Mouse (Mus musculus) liver, embryonic 13.5 days (tissue): ENCODE data around the gene Nhsl1. TPM values are rescaled to one million over a fixed set of nuclear protein-coding genes. Genes with fewer than 3 reads are reported as not detected.

Source experiments
- ATAC-seq: fragments of 200-750 bp; cut with Nextera tagmentation; 2 replicates; pipeline ENCODE4 v1.8.0; 2017; ENCODE audit warnings: low read depth, mild to moderate bottlenecking, moderate number of reproducible peaks, moderate library complexity
- DNase-seq: peaks from one replicate; pipeline ENCODE4 v3.0.0; 2022
- H3K27ac ChIP-seq: fragments of 300-500 bp; sonication (generic); 2 replicates; pipeline ENCODE4 v1.5.1; 2015; ENCODE audit warnings: moderate library complexity, mild to moderate bottlenecking, inconsistent platforms
- H3K27me3 ChIP-seq: fragments of 300-500 bp; sonication (generic); 2 replicates; pipeline ENCODE4 v1.6.1; 2015; ENCODE audit warnings: mild to moderate bottlenecking, inconsistent platforms
- H3K36me3 ChIP-seq: fragments of 300-500 bp; sonication (generic); 2 replicates; pipeline ENCODE4 v1.6.1; 2015; ENCODE audit warnings: mild to moderate bottlenecking, inconsistent platforms
- H3K4me1 ChIP-seq: fragments of 300-500 bp; sonication (generic); replicated peaks from 2 replicates; pipeline ENCODE4 v1.6.1; 2015; ENCODE audit warnings: inconsistent platforms
- H3K4me2 ChIP-seq: fragments of 300-500 bp; sonication (generic); 2 replicates; pipeline ENCODE4 v1.6.1; 2015; ENCODE audit warnings: inconsistent platforms, mild to moderate bottlenecking, moderate library complexity
- H3K4me3 ChIP-seq: fragments of 300-500 bp; sonication (generic); replicated peaks from 2 replicates; pipeline ENCODE4 v1.5.1; 2015; ENCODE audit warnings: mild to moderate bottlenecking, inconsistent platforms
- H3K9ac ChIP-seq: fragments of 300-500 bp; sonication (generic); 2 replicates; pipeline ENCODE4 v1.6.1; 2015; ENCODE audit warnings: mild to moderate bottlenecking, inconsistent platforms
- H3K9me3 ChIP-seq: fragments of 300-500 bp; sonication (generic); replicated peaks from 2 replicates; pipeline ENCODE4 v1.6.1; 2016; ENCODE audit warnings: inconsistent platforms
- WGBS: fragments of 180-500 bp; shearing (Covaris S2); methylation state at CpG from one replicate; pipeline ENCODE4 v1.1.7; 2015; ENCODE audit not compliant: insufficient replicate concordance; 5-methylcytosine and 5-hydroxymethylcytosine counted together
- polyA plus RNA-seq: library from polyadenylated mRNA; unstranded; fragments of >200 nt; fragmentation: Nextera tagmentation; extraction: Ambion mirVana; gene quantifications from 2 replicates; pipeline ENCODE4 v1.2.1, GENCODE M21; 2015

Gene Nhsl1
- polyA plus RNA-seq, 1 experiment from 2014 or later = 0.50 TPM

DNA sequence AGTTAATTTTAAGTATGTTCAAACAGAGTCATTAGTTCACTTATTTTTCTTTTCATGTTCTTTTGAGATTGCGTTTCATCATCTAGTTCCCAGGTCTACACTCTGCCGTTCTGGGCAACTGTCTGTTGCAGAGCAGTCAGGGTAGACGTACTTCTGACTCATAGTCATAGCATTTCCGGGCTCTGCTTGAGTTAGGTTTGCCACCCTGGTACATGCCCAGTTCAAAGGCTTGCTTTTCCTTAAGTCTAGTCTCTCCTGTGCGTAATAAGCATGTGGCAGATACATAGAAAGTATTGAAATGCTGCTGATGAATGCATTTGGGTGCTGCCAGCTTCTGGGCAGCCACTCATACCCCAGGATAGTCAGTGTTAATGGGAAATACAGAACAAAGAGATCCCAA lies 152.9 kb downstream of the Nhsl1 start:
- Histone ChIP-seq H3K4me1 (0 out of 2 replicates have a peak, but pooled peaks cover 3% of the 10 kb centered on the region), H3K4me2 (no peak overlapping the region), H3K27ac (no peak overlapping the region), H3K9me3 (no peaks in the 10 kb centered on the region), H3K9ac (no peak overlapping the region), H3K4me3 (no peak overlapping the region), H3K36me3 (no peaks in the 10 kb centered on the region), H3K27me3 (0 out of 2 replicates have a peak, but pooled peaks cover 3% of the 10 kb centered on the region)
- no peak for DNase-seq
- 71% methylated on average over 5 of the region's 5 CpGs for WGBS
- no peak for ATAC-seq

DNA sequence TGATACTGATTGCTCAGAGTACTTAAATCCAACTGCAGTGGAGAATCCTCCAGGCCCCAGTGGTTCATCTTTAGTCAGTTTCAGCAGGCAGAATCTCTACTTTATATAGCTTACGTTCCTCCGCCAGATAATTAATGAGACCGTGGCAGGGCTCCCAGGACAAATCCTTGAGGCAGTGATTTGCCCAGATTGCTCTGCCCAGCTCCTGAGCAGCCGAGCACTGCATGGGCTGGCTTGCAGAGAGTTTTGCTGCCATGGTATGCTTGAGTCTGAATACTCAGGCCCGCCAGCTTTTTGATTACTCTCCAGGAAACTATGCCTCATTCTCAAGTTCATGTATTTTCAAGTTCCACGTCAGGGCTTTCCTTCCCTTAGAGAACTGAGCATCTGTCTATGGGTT lies 156.3 kb downstream of the Nhsl1 start:
- H3K4me1 ChIP-seq = no peaks in the 10 kb centered on the region
- H3K9me3 ChIP-seq = no peaks in the 10 kb centered on the region
- H3K4me2 ChIP-seq = no peak overlapping the region
- H3K27ac ChIP-seq = no peak overlapping the region
- whole genome bisulfite sequencing = 75% methylated on average over 6 of the region's 6 CpGs
- H3K4me3 ChIP-seq = no peak overlapping the region
- no peak overlapping the region for H3K9ac ChIP-seq
- H3K27me3 ChIP-seq = no peaks in the 10 kb centered on the region
- ATAC-seq (no peak), DNase-seq (no peak)
- no peaks in the 10 kb centered on the region for H3K36me3 ChIP-seq

DNA sequence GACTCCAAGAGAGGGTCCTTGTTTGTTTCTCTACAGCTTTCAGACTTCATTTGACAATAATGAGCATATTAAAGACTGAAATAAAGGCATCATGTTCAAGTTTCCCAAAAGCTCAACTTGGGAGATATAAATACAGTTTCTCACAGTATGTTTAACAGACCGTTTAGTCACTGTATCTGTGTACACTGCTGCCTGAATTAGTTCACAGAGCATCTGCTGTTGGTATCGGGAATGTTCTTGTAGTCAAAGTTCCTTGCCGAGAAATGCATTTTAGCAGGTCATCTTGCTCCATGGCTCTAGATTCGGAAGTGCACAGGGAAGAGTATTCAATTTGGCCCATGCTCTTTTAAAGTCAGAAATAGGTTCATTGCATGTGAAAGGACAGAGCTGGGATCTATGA lies 159.5 kb downstream of the Nhsl1 start:
- Histone ChIP-seq H3K27ac (no peak overlapping the region), H3K4me1 (no peaks in the 10 kb centered on the region), H3K27me3 (no peaks in the 10 kb centered on the region), H3K9ac (no peak overlapping the region), H3K36me3 (no peaks in the 10 kb centered on the region), H3K4me3 (no peak overlapping the region), H3K9me3 (no peaks in the 10 kb centered on the region), H3K4me2 (no peak overlapping the region)
- ATAC-seq (no peak), DNase-seq (no peak)
- WGBS = 69% methylated on average over 4 of the region's 4 CpGs

DNA sequence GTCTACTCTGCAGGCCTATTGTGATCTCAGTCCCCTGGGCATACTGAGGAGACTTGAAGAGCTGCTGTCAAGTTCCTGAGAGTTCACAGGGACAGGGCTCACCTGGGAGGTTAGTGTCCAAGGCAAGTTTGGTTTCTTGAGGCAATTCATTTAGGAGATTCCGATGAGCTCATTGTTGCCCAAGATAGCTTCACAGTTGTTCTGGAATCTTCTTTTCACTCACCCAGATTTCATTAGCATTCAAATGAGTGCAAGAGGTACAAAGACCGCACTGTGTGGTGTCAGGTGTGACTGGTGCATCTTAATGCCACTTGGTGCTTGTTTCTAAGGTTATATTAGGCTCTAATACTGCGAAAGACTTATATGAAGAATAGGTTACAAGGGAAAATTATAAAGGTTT lies 160.5 kb downstream of the Nhsl1 start:
- DNase-seq (no peak), ATAC-seq (no peak)
- Histone ChIP-seq H3K27ac (no peak overlapping the region), H3K4me1 (no peaks in the 10 kb centered on the region), H3K36me3 (no peaks in the 10 kb centered on the region), H3K27me3 (no peaks in the 10 kb centered on the region), H3K4me3 (no peak overlapping the region), H3K9ac (no peak overlapping the region), H3K9me3 (no peaks in the 10 kb centered on the region), H3K4me2 (no peak overlapping the region)
- 75% methylated on average over 3 of the region's 3 CpGs for WGBS

DNA sequence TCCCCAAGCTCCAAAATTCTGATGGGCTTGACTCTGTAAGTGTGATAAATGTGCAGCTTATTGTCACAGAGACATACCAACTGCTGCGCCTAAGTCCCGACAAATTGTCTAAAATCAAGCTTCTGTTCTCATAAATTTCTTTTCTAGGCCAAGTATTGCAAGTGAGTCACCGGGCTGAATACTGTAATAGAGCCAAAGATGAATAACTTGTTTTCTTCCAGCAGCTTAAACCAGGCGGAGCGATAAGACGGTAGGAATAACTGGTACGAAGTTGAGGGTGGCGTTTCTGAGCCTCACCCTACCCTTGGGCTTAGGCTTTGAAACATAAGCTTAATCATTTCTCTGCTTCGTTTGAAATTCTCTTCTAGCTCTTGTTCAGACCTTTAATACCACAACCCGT lies 162.1 kb downstream of the Nhsl1 start:
- no peak overlapping the region for H3K4me2 ChIP-seq
- H3K27ac ChIP-seq = no peak overlapping the region
- H3K4me3 ChIP-seq = no peak overlapping the region
- no peaks in the 10 kb centered on the region for H3K9me3 ChIP-seq
- DNase-seq (no peak), ATAC-seq (no peak)
- H3K36me3 ChIP-seq = no peaks in the 10 kb centered on the region
- no peaks in the 10 kb centered on the region for H3K27me3 ChIP-seq
- H3K4me1 ChIP-seq = no peaks in the 10 kb centered on the region
- 79% methylated on average over 10 of the region's 10 CpGs for WGBS
- no peak overlapping the region for H3K9ac ChIP-seq

DNA sequence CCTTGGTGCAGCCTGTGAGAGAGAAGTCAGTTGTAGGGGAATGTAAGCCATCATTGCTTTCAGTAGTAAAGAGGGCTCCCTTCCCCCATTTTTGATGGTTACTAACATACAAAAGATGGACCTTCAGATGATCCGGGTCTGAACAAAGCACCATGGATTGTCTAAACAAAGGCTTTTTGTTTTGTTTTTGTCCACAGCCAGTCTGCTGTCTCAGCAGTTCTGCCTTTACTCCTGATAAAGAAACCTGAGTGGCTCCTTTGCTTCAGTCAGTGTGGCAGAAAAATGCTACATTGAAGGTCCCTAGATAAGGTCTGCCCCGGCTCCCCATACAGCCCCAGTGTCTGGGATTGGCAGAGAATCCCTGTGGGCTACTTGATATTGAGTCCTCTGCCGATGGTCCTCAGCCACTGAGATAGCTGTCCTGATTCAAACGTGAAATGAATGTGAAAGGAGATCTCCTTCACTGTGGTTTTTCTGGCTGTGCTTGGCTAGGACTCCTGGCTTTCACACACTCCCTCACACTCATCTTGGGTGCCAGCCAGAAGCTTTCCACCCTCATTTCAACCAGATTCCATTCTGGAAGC lies 163.9 kb downstream of the Nhsl1 start:
- H3K9me3 ChIP-seq = no peaks in the 10 kb centered on the region
- no peak for DNase-seq
- no peaks in the 10 kb centered on the region for H3K36me3 ChIP-seq
- H3K4me2 ChIP-seq = no peak overlapping the region
- ATAC-seq = no peak
- 35% methylated on average over 4 of the region's 4 CpGs for WGBS
- no peak overlapping the region for H3K27ac ChIP-seq
- H3K27me3 ChIP-seq = no peaks in the 10 kb centered on the region
- no peaks in the 10 kb centered on the region for H3K4me1 ChIP-seq
- H3K9ac ChIP-seq = no peak overlapping the region
- no peak overlapping the region for H3K4me3 ChIP-seq

DNA sequence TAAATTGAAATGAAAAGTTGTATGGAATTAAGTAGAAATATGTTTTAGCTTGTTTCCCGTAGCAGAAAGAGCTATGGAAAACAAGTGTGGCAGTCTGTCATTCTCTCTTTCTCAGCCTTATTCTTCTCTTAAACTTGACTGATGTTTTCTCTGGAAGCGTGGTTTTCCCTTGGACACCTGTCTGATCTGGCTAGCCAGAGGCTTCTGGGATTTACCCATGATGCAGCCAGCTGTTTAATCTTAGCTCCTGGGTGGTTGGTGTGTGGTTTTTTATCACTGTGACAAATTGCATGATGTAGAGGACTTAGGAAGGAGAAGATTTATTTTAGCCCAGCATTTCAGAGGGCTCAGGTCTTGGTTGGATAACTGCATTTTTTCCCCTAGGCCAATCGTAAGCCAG lies 164.9 kb downstream of the Nhsl1 start:
- WGBS = 58% methylated on average over 3 of the region's 3 CpGs
- H3K9ac ChIP-seq = no peak overlapping the region
- ATAC-seq (no peak), DNase-seq (no peak)
- H3K4me1 ChIP-seq = no peaks in the 10 kb centered on the region
- H3K9me3 ChIP-seq = no peaks in the 10 kb centered on the region
- no peaks in the 10 kb centered on the region for H3K27me3 ChIP-seq
- H3K4me3 ChIP-seq = no peak overlapping the region
- no peak overlapping the region for H3K27ac ChIP-seq
- H3K36me3 ChIP-seq = no peaks in the 10 kb centered on the region
- no peak overlapping the region for H3K4me2 ChIP-seq

DNA sequence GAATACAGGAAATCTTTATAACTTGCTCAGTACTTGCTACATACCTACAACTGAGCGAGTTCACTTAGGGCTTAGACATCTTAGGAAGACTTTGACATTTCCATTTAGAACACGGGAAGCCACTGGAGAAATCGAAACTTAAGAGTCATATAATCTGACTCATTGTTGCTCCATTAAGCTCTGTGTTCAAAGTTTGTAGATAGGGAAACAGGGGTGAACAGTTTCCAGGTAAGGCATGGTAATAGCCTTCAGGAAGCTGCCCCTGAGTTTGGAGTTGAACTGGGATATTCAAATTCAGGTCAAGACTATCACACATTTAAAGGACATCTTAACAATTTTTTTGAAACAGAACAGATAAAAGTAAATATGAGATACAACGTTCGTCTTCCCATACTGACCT lies 165.9 kb downstream of the Nhsl1 start:
- H3K9ac ChIP-seq = no peak overlapping the region
- H3K4me2 ChIP-seq = no peak overlapping the region
- no peaks in the 10 kb centered on the region for H3K4me1 ChIP-seq
- H3K27me3 ChIP-seq = no peaks in the 10 kb centered on the region
- H3K27ac ChIP-seq = no peak overlapping the region
- H3K4me3 ChIP-seq = no peak overlapping the region
- WGBS = 70% methylated on average over 5 of the region's 5 CpGs
- no peaks in the 10 kb centered on the region for H3K9me3 ChIP-seq
- DNase-seq = no peak
- H3K36me3 ChIP-seq = no peaks in the 10 kb centered on the region
- no peak for ATAC-seq

DNA sequence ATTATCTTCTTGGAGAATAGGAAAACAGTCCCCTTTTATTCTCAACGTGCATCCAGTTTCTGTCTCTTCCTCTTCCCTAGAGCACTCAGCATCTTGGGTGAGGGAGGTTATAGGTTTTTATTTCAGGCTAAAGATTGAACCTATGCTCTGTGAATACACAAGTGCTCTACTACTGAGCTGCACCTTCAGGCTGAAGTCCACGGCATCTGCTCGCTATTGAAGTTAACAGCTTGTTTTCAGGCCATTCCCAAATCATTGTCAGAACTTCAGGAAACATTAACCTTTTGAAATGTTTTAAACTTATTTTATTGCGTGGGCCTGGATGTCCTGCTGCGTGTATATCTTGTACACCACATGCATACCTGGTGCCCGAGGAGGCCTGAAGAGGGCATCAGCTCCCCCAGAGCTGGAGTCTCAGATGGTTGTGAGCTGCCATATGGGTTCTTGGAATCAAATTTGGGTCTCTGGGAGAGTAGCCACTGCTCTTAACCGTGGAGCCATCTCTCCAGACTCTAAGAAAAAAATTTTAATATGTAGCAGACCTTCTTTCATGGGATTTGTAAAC lies 169.5 kb downstream of the Nhsl1 start:
- Histone ChIP-seq H3K36me3 (no peaks in the 10 kb centered on the region), H3K9me3 (no peaks in the 10 kb centered on the region), H3K4me3 (no peak overlapping the region), H3K27me3 (no peaks in the 10 kb centered on the region), H3K27ac (no peak overlapping the region), H3K9ac (no peak overlapping the region), H3K4me2 (no peak overlapping the region), H3K4me1 (no peaks in the 10 kb centered on the region)
- WGBS = 65% methylated on average over 7 of the region's 7 CpGs
- DNase-seq (no peak), ATAC-seq (no peak)

DNA sequence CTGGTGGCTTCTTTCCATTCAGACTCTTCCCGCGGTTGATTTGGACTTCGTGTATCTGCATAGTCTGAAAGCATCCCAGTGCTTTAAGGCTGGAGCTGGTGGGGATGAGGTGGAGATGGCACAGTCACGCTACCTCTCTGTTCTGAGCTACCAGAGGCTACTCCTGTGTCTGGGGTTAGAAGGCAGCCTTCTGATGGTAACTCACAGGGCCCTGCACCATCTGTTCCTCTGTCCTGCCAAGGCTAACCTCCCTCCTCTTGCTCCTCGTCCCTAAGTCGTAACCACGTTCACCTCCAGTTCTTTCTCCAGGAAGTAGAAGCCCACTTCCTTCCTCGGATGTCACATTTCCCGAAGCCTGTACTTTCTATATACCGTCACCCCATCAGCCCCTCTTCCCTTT lies 171.2 kb downstream of the Nhsl1 start:
- no peak for ATAC-seq
- Histone ChIP-seq H3K27me3 (no peaks in the 10 kb centered on the region), H3K4me2 (no peak overlapping the region), H3K4me3 (no peak overlapping the region), H3K9me3 (no peaks in the 10 kb centered on the region), H3K4me1 (no peaks in the 10 kb centered on the region), H3K27ac (no peak overlapping the region), H3K36me3 (no peaks in the 10 kb centered on the region), H3K9ac (no peak overlapping the region)
- DNase-seq = no peak
- WGBS = 46% methylated on average over 10 of the region's 10 CpGs

DNA sequence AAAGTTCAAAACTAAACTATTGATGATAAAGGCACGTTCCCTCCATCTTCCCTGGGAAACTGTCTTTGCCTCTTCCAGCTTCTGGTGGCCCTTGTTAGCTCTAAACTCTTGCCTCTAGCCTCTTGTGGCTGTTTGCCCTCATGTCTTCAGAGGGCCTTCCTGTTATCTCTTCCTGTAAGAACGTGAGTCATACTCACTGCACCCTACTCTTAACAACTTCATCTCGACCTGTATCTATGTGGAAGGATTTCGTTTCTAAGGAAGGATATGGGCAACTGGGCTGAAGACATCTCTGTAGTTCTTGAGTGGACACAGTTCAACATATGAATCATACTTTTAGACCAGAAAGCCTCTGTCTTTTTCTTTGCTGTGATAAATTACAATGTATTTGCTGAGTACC lies 173.2 kb downstream of the Nhsl1 start:
- ATAC-seq = no peak

More for the DNA sequence above, 173.2 kb downstream of the Nhsl1 start:
- no peak for DNase-seq
- Histone ChIP-seq H3K36me3 (no peaks in the 10 kb centered on the region), H3K4me2 (no peak overlapping the region), H3K9me3 (no peaks in the 10 kb centered on the region), H3K4me3 (no peak overlapping the region), H3K9ac (no peak overlapping the region), H3K4me1 (no peaks in the 10 kb centered on the region), H3K27me3 (no peaks in the 10 kb centered on the region), H3K27ac (no peak overlapping the region)
- 12% methylated on average over 4 of the region's 4 CpGs for WGBS
